In the genomic region with DNA sequence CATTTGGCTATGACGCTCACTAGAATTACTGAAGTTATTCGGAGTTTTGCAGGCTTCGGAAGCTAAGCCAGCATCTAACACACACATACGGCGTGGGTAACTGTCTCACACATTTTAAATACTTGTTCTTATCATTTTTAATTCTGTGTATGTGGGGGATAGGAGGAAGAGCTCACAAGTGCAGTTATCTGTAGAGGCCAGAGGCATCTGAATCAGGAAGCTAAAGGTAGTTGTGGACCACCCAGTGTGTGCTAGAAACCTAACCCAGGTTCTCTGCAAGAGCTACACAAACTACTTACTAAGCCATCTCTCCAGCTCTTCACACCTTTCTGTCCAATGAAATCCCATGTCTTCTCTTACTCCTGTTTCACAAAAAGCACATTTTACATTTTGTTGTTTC, we compare ENCODE assay signal across 14 mouse cellular contexts.
"Had no signal": no experiment of that assay in that cellular context is flagged by ENCODE, and none has a peak within 500 bp of the region (broad histone marks: within the 10 kb centered on the region; RNA-seq: fewer than 3 reads in every experiment).

No protein-coding gene starts in this region.

- H3K9me3 ChIP-seq: neural tube, embryonic 13.5 days; neural tube, embryonic 15.5 days; stomach, embryonic 15.5 days had no signal

- DNase-seq: retina, postnatal 1 day; right cerebral cortex, adult 18-20 months; right cerebral cortex, postnatal 25 days; spleen, adult 18-20 months; thymus, adult 18-20 months; thymus, adult 2 months; thymus, postnatal 14 days; thymus, postnatal 25 days; thymus, postnatal 36 days; thymus, postnatal 4 days had no signal

- H3K27me3 ChIP-seq: neural tube, embryonic 13.5 days; neural tube, embryonic 15.5 days; stomach, embryonic 15.5 days had no signal

- H3K4me1 ChIP-seq: neural tube, embryonic 13.5 days; neural tube, embryonic 15.5 days; stomach, embryonic 15.5 days had no signal

- H3K4me3 ChIP-seq: neural tube, embryonic 13.5 days; neural tube, embryonic 15.5 days; stomach, embryonic 15.5 days had no signal

- H3K36me3 ChIP-seq: neural tube, embryonic 13.5 days; neural tube, embryonic 15.5 days; stomach, embryonic 15.5 days had no signal

- H3K9ac ChIP-seq: neural tube, embryonic 13.5 days; neural tube, embryonic 15.5 days; stomach, embryonic 15.5 days had no signal

- H3K27ac ChIP-seq: neural tube, embryonic 13.5 days; neural tube, embryonic 15.5 days; stomach, embryonic 15.5 days; stomach, postnatal 0 days had no signal
